Mouse (Mus musculus) embryo, embryonic 11 days (tissue): ENCODE measurements around the gene Ahctf1.
"Not testable (repeated sequence)": the region's sequence is repeated elsewhere in the genome, so short reads cannot be mapped to it uniquely, and the experiment has no call there.

Source experiments
- DNase-seq: peaks from one replicate; pipeline ENCODE4 v3.0.0-alpha.2; 2015

The Ahctf1 gene

GRCm38 (mm10) chr1:179803513-179804139 lies at the start of gene Ahctf1:
Ahctf1 (minus strand) TSS chr1:179803680.
- peak; percentile 99 for DNase-seq

DNA sequence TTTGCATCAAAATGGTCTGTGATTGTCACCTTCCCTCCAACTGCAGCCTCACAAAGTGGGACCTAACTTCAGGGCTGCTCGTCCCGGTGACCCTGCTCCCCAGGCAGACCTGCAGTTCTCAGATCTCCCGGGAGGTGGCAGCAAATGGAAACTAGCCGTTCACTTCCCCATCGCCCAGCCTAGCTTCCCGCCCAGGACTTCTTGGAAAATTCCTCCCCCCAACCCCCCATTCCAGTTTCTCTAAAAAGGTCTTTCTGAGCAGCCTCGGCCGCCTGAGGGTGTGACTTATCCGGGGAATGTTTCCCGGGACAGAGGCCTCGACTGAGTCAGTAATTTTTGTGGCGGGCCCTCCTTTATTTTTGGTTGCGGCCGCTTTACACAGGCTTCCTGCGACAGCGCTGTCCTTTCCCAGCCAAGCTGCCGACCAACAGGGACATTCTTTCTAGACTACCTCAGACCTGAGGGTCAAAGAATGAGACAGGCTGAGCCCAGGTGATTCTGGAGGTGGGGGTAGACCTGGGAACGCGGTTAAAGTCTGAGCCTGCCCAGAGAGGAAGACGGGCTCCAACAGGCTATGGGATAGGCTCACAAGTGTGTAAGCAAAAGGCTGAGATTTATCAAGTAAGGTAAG lies 44.4 kb upstream of the Ahctf1 start:
- peak; percentile 90 for DNase-seq

DNA sequence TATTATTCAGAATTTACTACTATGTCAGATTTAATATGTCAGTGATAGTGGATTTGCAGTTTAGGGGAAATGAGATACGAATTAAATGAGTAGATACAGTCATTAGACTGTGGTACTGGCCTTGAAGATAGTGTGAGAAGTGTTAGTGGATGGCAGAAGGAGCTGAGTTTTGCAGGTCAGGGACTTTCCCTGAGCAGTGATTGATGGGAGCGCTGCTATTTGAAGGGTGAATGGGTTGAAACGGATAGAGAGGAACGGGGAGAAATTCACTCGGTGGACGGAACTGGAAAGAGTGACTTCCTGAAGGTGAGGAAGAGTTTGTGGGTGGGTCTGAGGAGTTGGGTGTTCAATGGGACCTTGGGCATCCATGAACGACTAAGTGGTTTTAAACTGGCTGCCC lies 43.7 kb upstream of the Ahctf1 start:
- DNase-seq = no peak

DNA sequence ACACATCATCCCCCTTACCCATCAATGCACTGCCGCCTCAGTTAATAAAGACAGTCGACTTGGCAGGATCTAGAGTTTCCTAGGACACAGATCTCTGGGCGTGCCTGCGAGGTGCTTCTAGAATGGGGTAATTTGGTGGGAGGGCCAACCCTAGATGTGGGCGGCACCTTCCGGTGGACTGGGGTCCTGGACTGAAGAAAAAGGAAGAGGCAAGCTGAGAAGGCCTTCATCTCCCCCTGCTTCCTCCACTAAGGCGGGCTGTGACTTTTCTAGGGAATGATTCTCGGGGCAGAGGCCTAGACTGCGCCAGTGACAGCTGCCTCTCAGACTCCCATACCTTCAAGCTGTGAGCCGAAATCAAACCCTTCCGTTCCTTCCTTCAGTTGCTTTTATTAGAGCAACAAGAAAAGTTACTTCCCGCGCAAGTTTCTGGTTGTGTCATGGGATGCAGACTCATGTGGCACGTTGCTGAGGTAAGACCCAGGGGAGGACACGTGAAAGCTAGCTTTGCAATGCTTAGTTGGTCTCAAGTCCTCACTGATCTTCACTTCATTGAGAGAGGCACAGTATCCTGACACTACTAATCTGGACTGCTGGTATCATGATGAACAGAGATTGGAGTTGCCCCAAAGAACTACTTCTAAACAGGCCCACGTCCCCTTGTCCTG lies 42.5 kb upstream of the Ahctf1 start:
- no peak for DNase-seq

- peak; percentile 67 for DNase-seq
Observed at GRCm38 (mm10) chr1:179844894-179845293, 41.4 kb upstream of the Ahctf1 start.

- no peak for DNase-seq
Observed at GRCm38 (mm10) chr1:179843981-179844380, 40.5 kb upstream of the Ahctf1 start.

- DNase-seq = no peak
Observed at GRCm38 (mm10) chr1:179842568-179842967, 39.1 kb upstream of the Ahctf1 start.

- DNase-seq = no peak
Observed at GRCm38 (mm10) chr1:179836426-179837404, 33.2 kb upstream of the Ahctf1 start.

DNA sequence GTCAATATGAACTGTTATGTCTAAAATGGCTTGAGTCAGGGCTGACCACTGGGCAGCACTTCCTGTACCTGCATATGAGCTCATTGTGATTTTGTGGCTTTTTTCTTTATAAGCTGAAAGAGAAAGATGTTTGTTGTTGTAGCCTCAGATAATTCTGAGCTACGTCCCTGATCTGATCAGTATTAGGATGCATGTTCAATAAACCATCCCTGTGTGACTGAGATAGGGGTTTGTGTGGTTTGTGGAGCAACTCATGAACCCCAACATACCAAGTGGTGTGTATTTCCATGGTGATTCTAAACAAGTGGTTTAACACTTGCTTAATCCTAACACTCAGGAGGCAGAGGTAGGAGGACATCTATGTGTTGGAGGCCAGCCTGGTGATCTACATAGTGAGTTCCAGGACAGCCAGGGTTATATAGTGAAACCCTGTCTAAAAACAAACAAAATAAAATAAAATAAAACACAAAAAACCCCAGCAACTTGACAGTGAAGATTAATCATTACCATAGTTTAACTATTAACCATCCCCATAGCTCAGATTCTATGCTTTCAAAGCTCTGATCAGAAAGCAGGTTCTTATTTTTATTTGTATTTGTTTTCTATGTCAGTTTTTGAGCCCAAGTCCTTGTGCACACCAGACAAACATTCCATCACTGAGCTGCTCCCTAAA lies 32.4 kb upstream of the Ahctf1 start:
- DNase-seq = no peak

- DNase-seq = no peak
Observed at GRCm38 (mm10) chr1:179833596-179833995, 30.1 kb upstream of the Ahctf1 start.

DNA sequence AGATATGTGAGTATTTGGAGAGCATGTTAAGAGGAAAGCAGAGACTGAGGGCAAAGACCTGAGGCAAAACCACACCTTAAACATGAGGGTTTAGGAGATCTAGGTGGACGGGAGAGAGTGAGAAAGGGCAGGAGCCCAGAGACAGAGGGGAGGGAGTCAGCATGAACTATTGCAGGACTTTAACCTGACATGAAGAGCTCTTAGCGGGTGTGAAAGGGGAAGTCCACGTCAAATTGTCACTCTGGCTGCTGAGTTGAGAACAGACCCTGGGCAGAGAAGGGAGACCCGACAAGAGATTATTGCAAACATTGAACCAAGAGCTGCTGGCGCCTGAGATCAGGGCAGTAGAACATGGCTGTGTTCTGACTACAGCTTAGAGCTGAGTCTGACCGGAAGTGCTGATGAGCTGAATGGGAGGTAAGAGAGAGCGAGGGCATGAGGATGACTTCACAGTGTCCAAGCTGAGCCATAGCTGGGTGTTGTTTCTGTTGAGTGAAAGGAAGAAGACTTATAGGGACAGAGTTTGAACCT lies 29.3 kb upstream of the Ahctf1 start:
- DNase-seq = no peak

DNA sequence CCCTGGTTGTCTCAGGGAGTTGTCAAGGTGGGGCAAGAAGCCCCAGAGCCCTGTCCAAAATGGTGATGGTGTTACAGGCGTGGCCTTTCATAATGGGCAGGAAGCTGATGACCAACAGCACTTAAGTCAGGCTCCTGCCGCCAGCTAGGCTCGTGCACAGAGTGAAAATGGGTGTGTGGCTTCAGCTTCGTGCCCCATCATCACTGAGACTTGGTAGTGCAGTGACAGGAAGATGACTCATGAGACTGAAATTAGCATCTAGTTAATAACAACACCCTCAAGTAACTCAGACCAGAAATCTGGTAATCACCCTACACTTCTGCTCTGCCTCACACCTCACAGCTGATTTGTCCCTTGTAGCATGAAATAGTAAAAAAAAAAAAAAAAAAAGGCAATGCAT lies 25.4 kb upstream of the Ahctf1 start:
- DNase-seq = no peak

DNA sequence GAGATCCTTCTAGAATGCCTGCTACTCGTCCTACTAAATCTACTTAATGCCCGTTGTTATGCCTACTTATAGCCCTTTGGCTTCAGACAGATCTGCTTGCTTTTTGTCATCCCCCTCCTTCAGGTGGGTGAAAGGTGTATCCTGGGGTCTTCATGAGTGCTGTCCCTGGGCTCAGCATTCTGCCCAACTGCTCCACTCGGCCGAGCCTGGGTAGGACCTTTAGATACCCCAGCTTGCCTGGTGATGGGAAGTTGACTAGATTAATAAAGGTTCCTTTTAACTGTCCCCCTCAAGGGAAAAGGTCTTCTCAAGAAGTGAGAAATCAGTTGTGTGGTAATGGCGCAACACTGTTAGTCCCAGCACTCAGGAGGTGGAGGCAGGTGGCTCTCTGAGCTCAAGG lies 24.6 kb upstream of the Ahctf1 start:
- no peak for DNase-seq

GRCm38 (mm10) chr1:179824549-179824948 lies 21.1 kb upstream of the Ahctf1 start:
- DNase-seq = no peak

GRCm38 (mm10) chr1:179818490-179819278 lies 15.2 kb upstream of the Ahctf1 start:
- not testable (repeated sequence) for DNase-seq

DNA sequence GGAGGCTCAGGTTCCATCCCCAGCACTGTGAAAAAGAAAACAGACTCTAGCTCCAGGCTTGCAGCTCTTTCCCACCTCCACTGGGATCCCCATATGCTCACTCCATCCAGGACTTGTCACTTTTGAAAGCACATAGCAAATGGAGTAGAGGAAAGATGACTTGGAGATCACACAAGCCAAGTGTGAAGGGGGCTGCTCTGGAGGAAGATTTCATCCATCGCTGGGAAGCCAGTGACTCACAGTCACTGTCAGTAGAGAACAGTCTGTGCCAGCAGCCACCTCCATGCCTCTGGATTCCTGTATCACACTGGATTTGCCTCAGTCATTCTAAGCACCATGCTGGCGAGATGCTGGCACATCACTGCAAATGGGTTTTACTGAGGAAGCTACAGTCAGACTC lies 11.1 kb upstream of the Ahctf1 start:
- no peak for DNase-seq

GRCm38 (mm10) chr1:179813385-179813784 lies 9.9 kb upstream of the Ahctf1 start:
- DNase-seq = no peak

- no peak for DNase-seq
Observed at GRCm38 (mm10) chr1:179808300-179808699, 4.8 kb upstream of the Ahctf1 start.

DNA sequence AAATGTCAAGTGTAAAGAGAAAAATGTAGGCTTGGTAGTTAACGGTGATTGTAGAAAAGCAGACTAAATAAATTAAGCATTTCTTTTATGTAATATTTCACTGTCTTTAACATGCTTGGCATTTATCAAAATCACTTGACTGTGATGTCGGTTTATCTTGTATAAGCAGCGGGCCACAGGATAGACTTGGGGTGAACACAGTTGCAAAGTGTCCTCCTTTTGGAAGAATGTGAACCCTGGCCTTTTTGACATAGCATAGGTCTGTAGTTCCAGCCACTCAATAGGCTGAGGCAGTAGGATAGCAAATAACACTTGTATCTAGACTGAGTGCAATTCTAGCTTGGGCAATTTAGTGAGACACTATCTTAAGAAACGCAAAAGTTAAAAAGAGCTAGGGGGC lies 4.0 kb upstream of the Ahctf1 start:
- DNase-seq = no peak

- no peak for DNase-seq
Observed at GRCm38 (mm10) chr1:179805751-179806150, 2.3 kb upstream of the Ahctf1 start.

- no peak for DNase-seq
Observed at GRCm38 (mm10) chr1:179804140-179804881, 831 bp upstream of the Ahctf1 start.
